Mouse (Mus musculus): Measurements from ENCODE around the gene 9030025P20Rik.
"Not testable (repeated sequence)": the region's sequence is repeated elsewhere in the genome, so short reads cannot be mapped to it uniquely, and the experiment has no call there.

- TF ChIP-seq POLR2A (IDR thresholded peaks at IDR 0.05; ENCODE audit: insufficient read length, low read depth); MYOD1 (IDR thresholded peaks at IDR 0.05; ENCODE audit: control insufficient read depth in 1 of 3, insufficient read length in 2 of 3, low read depth in 2 of 3): not testable (repeated sequence)
Observed at GRCm38 (mm10) chr17:15023878-15024492, 45.7 kb downstream of the 9030025P20Rik start.

Measured in myocyte (in vitro differentiated cells).